Mouse (Mus musculus): ENCODE results near the gene Tada2a. TPM values are rescaled to one million over a fixed set of nuclear protein-coding genes. Genes with fewer than 3 reads are reported as not detected.

Tada2a gene
- total RNA-seq, 2 experiments from 2014 or later: 34.0 to 35.5 TPM

GRCm38 (mm10) chr11:84104036-84104435 is 25.4 kb downstream of the Tada2a start:
- Histone ChIP-seq H3K27ac (no peak overlapping the region), H3K4me3 (no peak overlapping the region)
- no peak for DNase-seq (ENCODE audit: extremely low spot score in 1 of 2, low spot score in 2 of 2)
- TF ChIP-seq CTCF (IDR thresholded peaks at IDR 0.05): no peak
- intact Hi-C loops (cut with DNase I): no loop called here

DNA sequence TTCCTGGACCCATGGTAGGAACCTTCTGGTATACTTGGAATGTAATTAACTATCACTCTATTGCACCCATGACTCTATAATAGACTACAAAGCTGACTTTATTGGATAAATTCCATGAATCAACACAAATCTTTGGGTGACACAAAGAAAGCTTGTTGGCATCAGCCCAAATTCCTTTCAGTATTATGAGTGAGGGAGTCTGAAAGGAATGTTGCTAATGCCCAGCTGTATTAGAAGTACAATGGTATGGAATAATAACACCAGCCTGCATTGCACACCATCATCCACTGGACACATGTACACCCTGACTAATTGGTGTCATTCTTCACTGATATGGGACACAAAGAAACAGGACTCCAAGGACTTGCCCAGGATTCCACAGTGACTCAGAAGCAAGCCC is 28.2 kb downstream of the Tada2a start:
- DNase-seq (ENCODE audit: extremely low spot score in 1 of 2, low spot score in 2 of 2): no peak
- intact Hi-C loops (cut with DNase I): no loop called here
- H3K4me3 ChIP-seq: no peak overlapping the region
- H3K27ac ChIP-seq: no peak overlapping the region; the same call in 1 of the 2 replicates
- TF ChIP-seq CTCF (IDR thresholded peaks at IDR 0.05): no peak

- intact Hi-C loops (cut with DNase I): loop anchor here (1.0 kb wide), 1 partner anchor 24 kb away; no protein-coding TSS in a partner anchor
- DNase-seq (ENCODE audit: extremely low spot score in 1 of 2, low spot score in 2 of 2): no peak
Measured at GRCm38 (mm10) chr11:84097251-84097998, 32.0 kb downstream of the Tada2a start.

GRCm38 (mm10) chr11:84095084-84095483 is 34.3 kb downstream of the Tada2a start:
- no peak for TF ChIP-seq CTCF (IDR thresholded peaks at IDR 0.05)
- intact Hi-C loops (cut with DNase I): no loop called here
- no peak overlapping the region for H3K4me3 ChIP-seq

More at GRCm38 (mm10) chr11:84097251-84097998, 32.0 kb downstream of the Tada2a start:
- Histone ChIP-seq H3K4me3 (no peak overlapping the region), H3K27ac (peak overlapping the region; percentile 78)
- TF ChIP-seq CTCF (IDR thresholded peaks at IDR 0.05): no peak

DNA sequence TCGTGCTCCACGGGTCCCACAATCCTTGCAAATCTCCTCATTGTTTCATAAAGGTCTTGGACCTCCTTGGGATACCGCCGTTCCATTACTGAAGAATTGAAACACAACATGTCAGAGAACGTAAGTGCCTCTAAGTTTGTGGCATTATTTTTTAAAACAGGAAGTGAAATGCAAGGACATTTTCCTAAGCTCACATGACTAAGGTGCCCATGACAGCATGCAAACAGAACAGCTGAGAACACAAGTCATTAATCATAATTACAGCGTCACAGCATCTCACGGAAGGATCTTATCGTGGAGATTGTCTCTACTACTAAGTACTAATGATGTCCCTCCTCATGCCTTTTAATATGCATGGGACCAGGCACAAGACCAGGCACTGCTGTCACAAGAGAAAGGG is 38.8 kb downstream of the Tada2a start:
- Histone ChIP-seq H3K27ac (no peak overlapping the region), H3K4me3 (no peak overlapping the region)
- DNase-seq (ENCODE audit: extremely low spot score in 1 of 2, low spot score in 2 of 2): no peak
- no peak for TF ChIP-seq CTCF (IDR thresholded peaks at IDR 0.05)
- intact Hi-C loops (cut with DNase I): no loop called here

More at GRCm38 (mm10) chr11:84095084-84095483, 34.3 kb downstream of the Tada2a start:
- no peak overlapping the region for H3K27ac ChIP-seq
- DNase-seq (ENCODE audit: extremely low spot score in 1 of 2, low spot score in 2 of 2): no peak

DNA sequence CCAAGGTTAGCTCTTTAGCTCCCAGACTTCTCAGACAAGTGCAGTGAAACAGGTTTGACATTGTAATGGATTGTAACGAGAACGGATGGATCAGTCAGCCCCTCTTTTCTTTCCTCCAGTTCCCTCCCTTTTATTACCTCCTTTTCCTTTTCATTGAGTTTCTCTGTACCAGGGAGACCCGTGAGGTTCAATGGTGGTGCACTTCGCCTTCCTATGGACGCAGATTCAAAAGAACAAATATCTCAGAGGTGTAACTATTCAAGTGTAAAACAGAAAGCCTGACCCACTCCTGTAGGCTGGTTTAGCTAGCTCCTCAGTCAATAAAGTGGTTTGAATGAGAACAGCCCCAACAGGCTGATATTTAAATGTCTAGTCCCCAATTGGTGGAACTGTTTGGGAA is 47.5 kb downstream of the Tada2a start:
- Histone ChIP-seq H3K27ac (no peak overlapping the region), H3K4me3 (no peak overlapping the region)
- no peak for DNase-seq (ENCODE audit: extremely low spot score in 1 of 2, low spot score in 2 of 2)
- intact Hi-C loops (cut with DNase I): no loop called here
- TF ChIP-seq CTCF (IDR thresholded peaks at IDR 0.05): no peak

DNA sequence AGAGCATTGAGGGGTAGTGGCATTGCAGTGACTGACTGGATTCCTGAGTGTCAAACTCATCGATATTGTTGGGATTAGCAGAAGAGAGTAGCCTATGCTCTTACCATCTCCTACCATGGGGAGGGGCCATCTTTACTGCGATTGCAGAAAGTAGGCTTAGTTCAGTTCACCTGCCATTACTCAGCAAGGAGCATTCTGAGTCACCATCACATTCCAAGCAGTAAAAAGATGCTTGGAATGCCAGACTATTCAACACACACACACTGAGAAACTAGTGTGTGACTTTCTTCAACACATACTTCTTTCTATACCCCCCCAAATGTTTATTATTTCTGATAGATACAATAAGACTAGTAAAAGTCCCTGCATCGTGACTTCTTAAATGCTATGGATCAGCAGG is 49.1 kb downstream of the Tada2a start:
- Histone ChIP-seq H3K27ac (peak overlapping the region; percentile 28; the same call in 1 of the 2 replicates), H3K4me3 (no peak overlapping the region)
- intact Hi-C loops (cut with DNase I): no loop called here
- no peak for DNase-seq (ENCODE audit: extremely low spot score in 1 of 2, low spot score in 2 of 2)
- TF ChIP-seq CTCF (IDR thresholded peaks at IDR 0.05): no peak

DNA sequence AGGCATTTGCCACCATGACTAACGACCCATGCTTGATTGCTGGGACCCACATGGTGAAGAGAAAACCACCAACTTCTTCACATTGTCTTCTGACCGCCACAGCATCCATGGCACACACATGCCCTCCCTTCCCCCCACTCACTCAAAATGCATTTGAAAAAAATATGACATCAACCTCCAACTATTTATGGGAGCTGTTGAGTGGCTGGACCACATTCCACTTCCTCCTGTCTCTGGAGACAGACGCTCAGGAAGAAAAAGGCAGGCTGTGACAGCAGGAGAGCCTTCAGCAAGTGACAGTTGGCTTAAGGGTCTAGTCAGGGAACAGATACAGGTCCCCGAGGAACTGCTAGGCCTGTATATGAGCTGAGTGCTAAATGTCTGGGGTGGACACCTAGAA is 49.5 kb downstream of the Tada2a start:
- intact Hi-C loops (cut with DNase I): no loop called here
- no peak for DNase-seq (ENCODE audit: extremely low spot score in 1 of 2, low spot score in 2 of 2)
- no peak overlapping the region for H3K4me3 ChIP-seq
- no peak for TF ChIP-seq CTCF (IDR thresholded peaks at IDR 0.05)
- H3K27ac ChIP-seq: peak overlapping the region; percentile 57

DNA sequence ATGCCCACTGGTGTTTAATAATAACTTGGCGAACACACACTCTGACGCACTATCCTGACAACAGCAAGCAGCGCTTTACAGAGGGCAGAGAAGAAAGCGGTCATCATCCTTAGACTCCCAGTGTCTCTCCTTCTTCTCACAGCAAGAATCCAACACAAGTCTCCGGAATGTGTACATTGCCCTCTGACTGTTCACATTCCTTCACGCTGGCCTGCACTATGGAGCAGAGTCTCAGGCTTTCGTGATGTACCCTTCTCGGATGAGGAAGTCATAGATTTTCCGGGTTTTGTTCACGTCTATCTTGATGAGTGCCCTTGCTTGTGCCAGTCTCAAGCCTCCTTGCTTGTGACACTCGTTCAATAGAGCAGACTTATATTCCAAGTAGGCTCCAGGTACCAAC is 50.0 kb downstream of the Tada2a start:
- peak overlapping the region; percentile 57 for H3K27ac ChIP-seq
- TF ChIP-seq CTCF (IDR thresholded peaks at IDR 0.05): no peak
- intact Hi-C loops (cut with DNase I): no loop called here
- no peak overlapping the region for H3K4me3 ChIP-seq
- DNase-seq (ENCODE audit: extremely low spot score in 1 of 2, low spot score in 2 of 2): no peak

DNA sequence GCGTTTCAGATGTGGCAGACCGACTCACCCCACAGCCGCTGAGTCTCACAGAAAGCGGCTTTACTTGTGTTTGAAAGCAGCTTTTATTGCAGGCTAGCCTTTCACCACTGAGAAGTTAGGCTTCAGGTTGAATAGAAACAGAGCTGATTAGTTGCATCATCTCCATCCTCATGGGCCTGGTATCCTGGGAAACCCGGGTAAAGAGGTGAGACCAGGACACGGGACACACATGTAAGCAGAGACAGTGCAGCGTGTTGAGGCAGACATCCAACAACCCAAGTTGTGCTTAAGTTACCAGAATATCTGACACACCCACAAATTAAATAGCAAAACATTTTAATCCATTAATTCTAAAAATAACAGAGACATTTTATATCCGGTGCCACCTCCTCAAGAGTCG is 50.8 kb downstream of the Tada2a start:
- Histone ChIP-seq H3K27ac (peak overlapping the region; percentile 57), H3K4me3 (no peak overlapping the region)
- TF ChIP-seq CTCF (IDR thresholded peaks at IDR 0.05): no peak
- intact Hi-C loops (cut with DNase I): no loop called here
- DNase-seq (ENCODE audit: extremely low spot score in 1 of 2, low spot score in 2 of 2): no peak

DNA sequence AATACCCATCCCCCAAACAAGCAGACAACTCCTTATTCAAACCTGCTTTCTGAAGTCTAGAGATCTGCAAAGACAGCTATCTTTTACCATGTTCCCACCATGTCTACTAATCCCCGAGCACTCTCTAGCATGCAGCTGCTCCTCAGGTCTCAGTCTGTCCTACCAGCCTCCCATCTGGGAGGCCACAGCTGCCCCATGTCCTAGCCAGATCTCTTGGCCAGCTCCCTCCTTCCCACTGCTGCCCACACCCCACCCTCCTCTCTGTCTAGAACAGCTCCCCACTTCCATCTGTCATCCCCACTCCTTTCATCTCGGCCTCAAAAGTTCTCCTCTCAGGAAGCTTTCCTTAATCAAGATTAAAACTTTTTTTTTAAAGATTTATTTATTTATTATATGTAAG is 52.4 kb downstream of the Tada2a start:
- intact Hi-C loops (cut with DNase I): no loop called here
- H3K27ac ChIP-seq: no peak overlapping the region
- H3K4me3 ChIP-seq: no peak overlapping the region
- no peak for TF ChIP-seq CTCF (IDR thresholded peaks at IDR 0.05)
- no peak for DNase-seq (ENCODE audit: extremely low spot score in 1 of 2, low spot score in 2 of 2)

DNA sequence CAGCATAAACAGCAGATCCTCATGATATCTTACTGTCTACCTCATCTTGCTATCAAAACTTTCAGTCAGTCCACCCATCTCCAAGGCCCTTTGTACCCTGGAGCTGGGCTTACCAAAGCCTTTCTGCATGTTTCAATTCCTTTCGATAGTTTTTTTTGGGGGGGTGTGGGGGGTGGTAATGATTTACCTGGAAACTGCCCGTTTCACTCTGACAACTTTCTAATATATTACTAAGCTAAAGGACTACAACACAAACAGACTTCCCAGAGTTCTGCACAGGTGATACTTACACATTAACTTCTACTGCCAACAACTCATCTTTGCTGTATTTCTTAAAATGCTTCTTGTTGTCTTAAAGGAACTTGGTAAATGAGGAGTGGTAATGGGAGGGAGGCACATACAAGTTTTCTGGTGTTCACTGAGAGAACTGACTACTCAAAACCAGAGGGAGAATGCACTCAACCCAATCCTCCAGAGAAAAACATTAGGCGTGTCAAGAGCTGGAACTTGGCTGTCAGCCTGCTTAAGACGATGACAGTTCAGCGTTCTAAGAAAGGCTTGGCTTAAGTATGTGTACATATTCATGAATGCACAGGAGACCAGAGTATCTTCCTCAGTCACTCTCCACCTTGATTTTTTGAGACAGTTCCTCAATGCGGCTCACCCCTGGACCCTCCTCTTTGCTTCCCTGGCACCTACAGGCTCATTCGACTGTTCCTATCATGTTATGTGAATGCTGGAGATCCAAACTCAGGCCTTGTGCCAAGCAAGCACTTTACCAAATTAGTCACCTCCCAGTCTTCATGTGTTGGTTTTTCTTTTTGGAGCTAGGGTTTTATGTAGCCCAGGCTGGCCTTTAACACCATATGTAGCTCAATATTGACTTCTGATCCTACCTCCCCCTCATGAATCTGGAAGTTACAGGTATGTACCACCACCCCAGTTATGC is 55.3 kb downstream of the Tada2a start:
- Histone ChIP-seq H3K4me3 (no peak overlapping the region), H3K27ac (peak overlapping the region; percentile 90)
- intact Hi-C loops (cut with DNase I): loop anchor here (1.0 kb wide), 1 partner anchor 23 kb away; no protein-coding TSS in a partner anchor
- no peak for DNase-seq (ENCODE audit: extremely low spot score in 1 of 2, low spot score in 2 of 2)
- no peak for TF ChIP-seq CTCF (IDR thresholded peaks at IDR 0.05)
